Mouse (Mus musculus) C2C12 (cell line): ENCODE measurements around the gene Bco2. TPM values are rescaled to one million over a fixed set of nuclear protein-coding genes. Genes with fewer than 3 reads are reported as not detected.

Experiments
- H3K27me3 ChIP-seq: one replicate; pipeline ENCODE4 v1.6.1; 2011; ENCODE audit not compliant: control insufficient read depth, insufficient read depth, insufficient read length
- H3K36me3 ChIP-seq: one replicate; pipeline ENCODE4 v1.6.1; 2011; ENCODE audit not compliant: control insufficient read depth, insufficient read depth
- H3K4me3 ChIP-seq: one replicate; pipeline ENCODE4 v1.5.1; 2011; ENCODE audit warnings: mild to moderate bottlenecking, control low read depth; ENCODE audit not compliant: poor library complexity, insufficient read depth, severe bottlenecking
- H3K79me2 ChIP-seq: one replicate; pipeline ENCODE4 v1.6.1; 2011; ENCODE audit not compliant: control insufficient read depth, insufficient read depth
- H3K79me3 ChIP-seq: one replicate; pipeline ENCODE4 v1.6.1; 2011; ENCODE audit warnings: low read depth, control low read depth
- H3ac ChIP-seq: one replicate; pipeline ENCODE3; 2011; ENCODE audit warnings: low read depth; ENCODE audit not compliant: control insufficient read depth, insufficient read length
- CEBPB ChIP-seq: IDR thresholded peaks from one replicate; pipeline ENCODE4 v1.6.1; 2011; ENCODE audit warnings: low read depth, mild to moderate bottlenecking, control low read depth, moderate library complexity
- CTCF ChIP-seq: IDR thresholded peaks from one replicate; pipeline ENCODE4 v1.5.1; 2011; ENCODE audit not compliant: control insufficient read depth, insufficient read depth, insufficient read length
- FOSL1 ChIP-seq: IDR thresholded peaks from one replicate; pipeline ENCODE4 v1.8.0; 2011; ENCODE audit warnings: mild to moderate bottlenecking, low read length; ENCODE audit not compliant: poor library complexity, insufficient read depth, severe bottlenecking
- MAX ChIP-seq: IDR thresholded peaks from one replicate; pipeline ENCODE4 v1.6.1; 2011; ENCODE audit warnings: mild to moderate bottlenecking, control low read depth
- MYOD1 ChIP-seq: IDR thresholded peaks from one replicate; pipeline ENCODE4 v1.6.1; 2011; ENCODE audit warnings: low read depth; ENCODE audit not compliant: control insufficient read depth, insufficient read length
- MYOG ChIP-seq: IDR thresholded peaks from one replicate; pipeline ENCODE4 v1.6.1; 2011; ENCODE audit not compliant: control insufficient read depth, insufficient read length; ENCODE audit errors: extremely low read depth
- USF1 ChIP-seq: IDR thresholded peaks from one replicate; pipeline ENCODE4 v1.6.1; 2011; ENCODE audit warnings: low read depth, mild to moderate bottlenecking, control low read depth, moderate library complexity
- polyA plus RNA-seq: library from polyadenylated mRNA; unstranded; fragments of >200 nt; fragmentation: generic; extraction: Trizol; gene quantifications from one replicate; pipeline ENCODE4 v1.2.1, GENCODE M21; 2012; ENCODE audit warnings: missing spikeins

The Bco2 gene
- polyA plus RNA-seq, 1 experiment = 0.02 TPM

- H3K79me2 ChIP-seq = no peaks in the 10 kb centered on the region
Measured at GRCm38 (mm10) chr9:50565940-50566339, 11.0 kb upstream of the Bco2 start.

GRCm38 (mm10) chr9:50565173-50565572 is 10.2 kb upstream of the Bco2 start:
- Histone ChIP-seq H3K4me3 (no peak overlapping the region), H3K27me3 (no peaks in the 10 kb centered on the region), H3ac (no peak overlapping the region), H3K79me3 (no peaks in the 10 kb centered on the region), H3K79me2 (no peaks in the 10 kb centered on the region), H3K36me3 (no peaks in the 10 kb centered on the region)
- TF ChIP-seq MYOD1 (no peak), CTCF (no peak), FOSL1 (no peak), USF1 (no peak), MAX (no peak), MYOG (no peak), CEBPB (no peak)

More at GRCm38 (mm10) chr9:50565940-50566339, 11.0 kb upstream of the Bco2 start:
- no peaks in the 10 kb centered on the region for H3K27me3 ChIP-seq
- no peaks in the 10 kb centered on the region for H3K79me3 ChIP-seq
- no peaks in the 10 kb centered on the region for H3K36me3 ChIP-seq
- TF ChIP-seq USF1 (no peak), CEBPB (no peak)
- H3K4me3 ChIP-seq = no peak overlapping the region
- no peak overlapping the region for H3ac ChIP-seq

GRCm38 (mm10) chr9:50561918-50562360 is 7.0 kb upstream of the Bco2 start:
- Histone ChIP-seq H3K4me3 (no peak overlapping the region), H3K79me3 (no peaks in the 10 kb centered on the region), H3K79me2 (no peaks in the 10 kb centered on the region), H3K36me3 (no peaks in the 10 kb centered on the region), H3ac (no peak overlapping the region), H3K27me3 (no peaks in the 10 kb centered on the region)
- TF ChIP-seq MAX = no peak
- TF ChIP-seq FOSL1 = no peak
- TF ChIP-seq CEBPB = no peak
- TF ChIP-seq USF1 = no peak
- TF ChIP-seq CTCF = no peak
- TF ChIP-seq MYOD1 = no peak
- TF ChIP-seq MYOG = no peak

- Histone ChIP-seq H3K4me3 (no peak within 1 kb of the TSS), H3ac (no peak within 1 kb of the TSS), H3K79me2 (no peaks in the 10 kb centered on the region), H3K36me3 (no peaks in the 10 kb centered on the region), H3K27me3 (no peaks in the 10 kb centered on the region), H3K79me3 (no peaks in the 10 kb centered on the region)
- TF ChIP-seq MYOD1 (no peak), MAX (no peak), CTCF (no peak), MYOG (no peak), CEBPB (no peak), USF1 (no peak), FOSL1 (no peak)
Measured at GRCm38 (mm10) chr9:50561145-50561917, 6.3 kb upstream of the Bco2 start, which contains the start of gene Tex12. Gene Tex12 (minus strand): TSS chr9:50561325.

GRCm38 (mm10) chr9:50554241-50555093 is 514 bp downstream of the Bco2 start, which contains the start of gene Il18:
Gene Il18 (plus strand): TSS chr9:50554827.
- H3K79me3 ChIP-seq = no peaks in the 10 kb centered on the region
- H3K4me3 ChIP-seq = no peak within 1 kb of the TSS

More at GRCm38 (mm10) chr9:50554241-50555093, 514 bp downstream of the Bco2 start, which contains the start of gene Il18:
- no peaks in the 10 kb centered on the region for H3K79me2 ChIP-seq
- no peak within 1 kb of the TSS for H3ac ChIP-seq
- H3K36me3 ChIP-seq = no peaks in the 10 kb centered on the region
- H3K27me3 ChIP-seq = no peaks in the 10 kb centered on the region
- no peak for TF ChIP-seq CEBPB
